Mouse (Mus musculus): Measurements from ENCODE around the gene Vdac1.

- TF ChIP-seq CTCF (IDR thresholded peaks at IDR 0.05; ENCODE audit: low read depth) (no peak), EP300 (IDR thresholded peaks at IDR 0.05; ENCODE audit: low read depth) (no peak)
These were observed 27.5 kb downstream of the Vdac1 start for GRCm38 (mm10) chr11:52388150-52388549.
